Mouse (Mus musculus) kidney, postnatal 36 days (tissue): ENCODE results near the gene Diaph2.
"Not testable (repeated sequence)": the region's sequence is repeated elsewhere in the genome, so short reads cannot be mapped to it uniquely, and the experiment has no call there.

ENCODE experiments used
- DNase-seq, 2 experiments: peaks; one replicate each; pipeline ENCODE4 v3.0.0; 2021 to 2022; ENCODE audit warnings: mixed read lengths in 2 of 2

Gene Diaph2

DNA sequence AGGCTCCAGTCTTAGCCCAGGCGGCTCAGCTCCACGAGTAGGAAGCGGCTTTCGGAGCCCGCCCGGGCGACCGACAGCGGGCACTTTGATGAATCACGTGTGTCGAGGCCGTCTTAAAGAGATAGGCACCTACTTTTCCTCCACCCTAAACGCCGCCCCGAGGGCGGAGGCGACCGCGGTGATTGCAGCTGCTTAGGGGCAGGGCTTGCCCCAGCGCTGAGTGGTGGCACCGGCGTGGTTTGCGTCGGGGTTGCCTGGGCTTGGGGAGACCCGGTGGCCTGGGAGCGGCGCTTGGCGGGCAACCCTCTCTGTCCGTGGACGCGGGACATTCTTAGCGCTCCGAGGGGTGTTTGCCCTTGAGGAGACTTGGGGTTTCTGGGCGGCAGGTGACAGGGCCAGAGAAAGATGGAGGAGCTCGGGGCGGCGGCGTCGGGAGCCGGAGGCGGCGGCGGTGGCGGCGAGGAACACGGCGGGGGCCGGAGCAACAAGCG, at the start of gene Diaph2:
Diaph2 (plus strand) TSS at position 172 of the 491 bp plus-strand sequence.
- DNase-seq: peak; percentile 86

DNA sequence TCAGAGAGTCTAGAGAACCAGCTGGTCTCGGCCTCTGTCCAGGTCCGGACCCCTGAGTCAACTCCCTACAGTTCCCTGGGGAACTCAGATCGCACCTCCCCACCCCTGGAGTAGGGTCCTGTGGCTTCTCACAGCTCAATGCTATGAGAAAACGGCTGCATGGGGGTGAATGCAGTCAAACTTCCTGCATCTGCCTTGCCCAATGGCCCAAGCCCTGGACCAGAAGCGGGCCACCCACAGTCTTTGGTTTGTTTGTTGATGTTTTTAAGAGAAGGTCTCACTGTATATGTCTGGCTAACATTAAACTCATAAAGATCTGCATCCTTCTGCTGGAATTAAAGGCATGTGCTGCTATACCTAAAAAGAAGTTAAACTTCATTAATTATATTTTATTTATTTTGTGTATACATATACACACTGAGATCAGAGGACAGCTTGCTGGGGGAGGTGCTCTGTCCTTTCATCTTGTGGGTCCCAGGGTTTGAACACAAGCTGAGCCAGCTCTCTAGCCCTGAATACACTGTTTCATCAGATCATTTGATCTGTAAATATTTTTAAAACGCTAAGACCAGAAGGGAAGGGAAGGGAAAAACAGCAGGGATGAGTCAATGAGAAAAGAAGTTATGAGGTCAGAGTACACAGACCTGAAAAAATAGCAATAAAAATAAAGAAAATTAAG, 47.8 kb upstream of the Diaph2 start:
- DNase-seq: no peak

DNA sequence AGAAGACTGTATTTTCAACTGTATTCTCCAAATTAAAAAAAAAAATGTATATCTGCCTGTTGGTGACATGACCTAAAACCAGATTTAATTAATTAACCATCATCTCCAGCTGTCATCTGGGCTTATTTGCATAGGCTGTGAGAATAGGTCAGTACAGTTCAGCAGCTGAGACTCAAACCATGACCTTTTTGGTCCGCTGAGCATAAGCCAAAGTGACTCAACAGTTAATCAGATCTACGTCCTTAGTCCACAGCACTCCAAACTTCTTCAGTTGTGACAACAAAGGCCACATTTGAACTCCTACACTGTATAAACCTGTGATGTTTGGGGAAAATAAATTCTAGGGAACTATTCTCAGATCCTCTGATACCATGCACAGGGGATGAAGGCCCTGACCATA, 39.9 kb upstream of the Diaph2 start:
- DNase-seq: peak; percentile 13 to 14

DNA sequence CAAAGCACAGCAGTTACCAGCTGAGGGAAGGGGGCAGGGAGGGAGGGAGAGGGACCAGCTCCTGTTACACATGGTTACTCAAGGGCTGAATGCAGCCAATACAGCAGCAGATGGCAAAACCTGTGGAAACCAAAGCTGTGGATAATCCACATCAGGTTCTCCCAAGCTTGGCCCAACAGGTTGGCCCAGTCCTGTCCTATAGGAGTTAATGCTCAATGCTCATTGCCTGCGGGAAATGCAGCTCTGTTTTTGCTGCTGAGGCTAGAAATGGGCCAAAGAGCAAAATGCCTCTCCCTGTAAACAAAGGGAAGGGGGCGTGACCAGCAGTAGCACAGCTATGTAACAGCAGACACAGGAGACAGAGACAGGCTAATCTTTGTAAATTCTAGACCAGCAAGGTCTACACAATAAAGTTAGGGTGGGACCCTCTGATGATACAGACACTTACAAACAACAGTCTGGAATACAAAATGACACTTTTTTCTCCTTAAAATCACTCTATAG, 20.8 kb upstream of the Diaph2 start:
- no peak for DNase-seq

DNA sequence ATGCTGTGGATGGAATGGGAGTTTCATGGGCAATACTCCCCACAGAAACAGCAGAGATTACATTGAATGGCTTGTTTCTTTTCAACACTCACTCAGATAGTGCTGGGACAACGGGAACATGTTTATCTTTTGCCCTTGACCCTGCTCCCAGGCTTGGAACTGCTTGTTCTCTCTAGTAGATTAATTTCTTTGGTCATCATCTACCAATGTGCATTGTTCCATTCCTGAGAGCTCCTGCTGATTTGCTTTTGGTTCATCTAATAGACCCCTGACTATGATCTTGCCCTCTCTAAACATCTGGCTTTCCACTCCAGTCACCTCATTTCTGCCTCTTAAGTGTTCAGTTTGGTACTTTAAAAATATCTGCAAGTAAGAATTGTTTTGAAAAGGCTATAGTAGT, 13.0 kb upstream of the Diaph2 start:
- DNase-seq: no peak

DNA sequence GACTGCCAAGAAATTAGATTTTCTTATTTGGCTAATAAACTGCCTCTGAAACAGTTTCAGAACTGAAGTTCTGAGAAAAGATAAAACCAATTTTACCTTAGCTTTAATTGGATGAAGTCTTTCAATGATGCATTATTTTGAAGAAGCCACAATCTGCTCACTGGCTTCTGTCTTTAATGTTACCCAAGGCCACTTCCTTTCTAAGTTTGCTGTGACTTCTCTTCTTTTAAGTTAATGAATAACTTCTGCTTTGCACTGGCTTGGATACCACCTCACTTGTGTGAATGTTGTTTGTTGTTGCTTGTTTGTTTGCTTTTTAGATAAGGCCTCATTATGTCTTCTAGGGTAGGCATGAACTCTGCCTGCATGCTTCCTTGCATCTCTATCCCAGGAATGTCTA, 10.3 kb upstream of the Diaph2 start:
- no peak for DNase-seq

DNA sequence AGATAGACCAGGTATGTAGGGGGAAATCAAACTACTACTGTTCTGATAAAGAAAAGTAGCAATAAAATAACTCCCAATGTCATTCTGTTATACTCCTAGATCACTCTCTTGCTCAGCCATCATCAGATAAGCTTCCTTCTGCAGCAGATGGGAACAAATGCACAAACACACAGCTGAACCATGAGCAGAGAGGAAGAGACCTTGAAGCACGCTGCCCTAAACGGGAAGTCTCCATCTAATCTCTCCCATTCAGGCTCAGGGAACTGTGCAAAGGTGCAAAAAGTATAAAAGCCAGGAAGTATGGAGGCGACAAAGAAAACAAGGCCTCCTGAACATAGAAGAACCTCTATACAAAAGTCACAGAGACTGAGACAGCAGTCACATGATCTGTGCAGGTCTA, 6.6 kb upstream of the Diaph2 start:
- no peak for DNase-seq

DNA sequence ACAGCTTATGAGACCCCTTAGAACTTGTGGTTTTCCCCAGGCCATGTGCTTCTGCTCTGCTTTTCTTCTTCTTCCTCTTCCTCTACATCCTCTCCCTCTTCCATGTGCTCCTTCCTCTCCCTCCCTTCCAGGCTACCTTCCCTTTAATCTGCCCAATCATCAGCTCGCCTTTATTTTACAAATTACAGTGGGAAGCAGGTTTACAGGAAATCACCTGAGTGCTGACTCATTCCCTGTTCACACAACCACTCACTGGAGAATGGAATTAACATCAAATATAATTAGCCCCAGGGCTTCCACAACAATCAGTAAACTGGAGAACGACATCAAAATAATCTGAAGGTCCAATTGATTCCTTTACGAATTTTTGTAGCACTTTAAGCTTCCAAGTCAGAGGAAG, 3.6 kb upstream of the Diaph2 start:
- no peak for DNase-seq

DNA sequence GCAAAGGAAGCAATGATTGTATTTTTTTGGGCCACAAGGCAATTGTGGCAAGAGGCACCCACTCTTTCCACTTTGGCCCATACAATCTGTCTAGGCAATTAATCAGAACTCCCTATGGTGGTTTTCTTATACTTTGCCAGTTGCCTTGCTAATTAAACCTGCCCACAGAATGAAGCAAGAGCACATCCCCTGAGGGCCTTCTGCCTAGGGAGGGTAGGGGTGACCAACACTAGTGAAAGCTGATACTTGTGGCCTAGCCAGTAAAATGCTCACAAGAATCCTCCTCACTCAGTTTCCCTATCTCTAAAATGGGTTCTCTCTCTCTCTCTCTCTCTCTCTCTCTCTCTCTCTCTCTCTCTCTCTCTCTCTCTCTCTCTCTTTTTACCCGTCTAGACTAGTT, 440 bp upstream of the Diaph2 start:
- DNase-seq: no peak

DNA sequence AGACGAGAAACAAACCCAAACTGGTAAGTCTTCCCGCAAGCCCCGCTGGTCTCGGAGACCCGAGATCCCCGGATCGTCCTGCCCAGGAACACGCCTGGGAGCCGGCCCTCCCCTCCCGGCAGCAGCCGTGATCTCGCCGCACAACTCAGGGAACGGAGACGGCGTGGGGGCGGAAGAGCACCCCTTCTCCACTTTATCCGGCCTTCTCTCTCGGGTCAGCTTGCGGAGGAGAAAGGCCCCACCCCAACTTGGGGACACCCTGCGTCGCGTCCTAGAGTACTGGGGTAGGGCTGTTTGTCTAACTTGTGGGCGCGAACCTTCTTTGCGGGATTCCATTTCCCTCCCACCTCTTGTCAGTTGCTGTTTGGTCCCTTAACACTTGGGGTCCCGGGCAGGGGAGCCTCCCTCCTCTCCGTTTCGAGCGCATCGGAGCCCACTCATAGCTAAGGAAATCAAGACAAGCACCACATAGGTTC, 590 bp downstream of the Diaph2 start:
- DNase-seq: peak in 1 of 2 experiments; percentile 41

DNA sequence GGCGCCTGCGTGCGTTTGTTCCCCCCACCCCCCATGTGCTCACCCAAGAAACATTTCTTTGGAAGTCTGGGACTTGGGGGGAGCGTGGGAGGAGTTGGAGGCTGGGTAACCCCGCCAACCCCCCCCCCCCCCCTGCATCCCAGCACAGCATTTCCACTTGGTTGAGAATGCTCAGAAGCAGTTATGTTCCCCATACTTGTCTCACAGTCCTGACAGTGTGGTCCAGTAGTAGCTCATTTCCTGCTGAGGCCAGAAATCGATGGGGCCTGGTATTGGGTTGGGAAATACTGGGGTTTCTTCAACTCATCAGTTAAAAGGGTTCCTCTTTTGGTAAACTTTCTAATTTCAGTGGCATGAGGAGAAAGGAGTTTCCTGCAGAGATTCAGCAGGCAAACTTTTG, 1.1 kb downstream of the Diaph2 start:
- no peak for DNase-seq

DNA sequence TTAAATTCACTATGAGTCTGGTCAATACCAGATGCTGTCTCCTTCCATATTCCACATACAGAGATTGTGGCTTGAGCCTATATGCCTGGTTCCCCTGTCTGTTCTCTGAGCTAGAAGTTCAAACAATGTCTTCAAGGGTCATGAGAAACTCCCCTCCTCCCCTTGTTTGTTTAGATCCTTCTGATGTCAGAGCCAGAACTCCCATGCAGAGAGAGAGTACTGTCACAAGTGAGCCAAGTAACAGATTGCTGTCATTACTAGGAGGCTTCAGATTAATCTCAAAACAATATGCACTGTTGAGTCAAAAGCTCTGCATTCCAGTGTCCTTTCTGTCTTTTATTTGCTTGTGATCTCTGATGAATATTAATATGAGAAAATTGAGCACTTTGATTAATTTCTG, 7.1 kb downstream of the Diaph2 start:
- no peak for DNase-seq

DNA sequence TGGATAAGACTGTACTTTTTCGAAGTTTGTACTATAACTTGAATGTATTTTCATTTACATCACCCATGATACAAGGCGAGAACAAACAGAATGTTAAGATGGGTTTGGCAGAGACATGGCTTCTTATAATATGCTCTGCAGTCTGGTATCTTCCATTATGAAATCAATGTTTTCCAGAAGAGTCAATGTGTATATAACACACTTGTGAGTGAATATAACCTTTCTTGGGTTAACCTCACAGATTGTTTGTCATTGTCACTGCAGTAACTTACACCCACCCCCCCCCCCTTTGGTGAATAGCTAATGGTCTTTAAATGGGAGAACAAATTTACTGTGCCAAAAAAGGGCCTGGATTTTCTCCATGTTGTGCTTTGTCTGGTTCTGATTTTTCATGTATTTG, 13.1 kb downstream of the Diaph2 start:
- DNase-seq: no peak

DNA sequence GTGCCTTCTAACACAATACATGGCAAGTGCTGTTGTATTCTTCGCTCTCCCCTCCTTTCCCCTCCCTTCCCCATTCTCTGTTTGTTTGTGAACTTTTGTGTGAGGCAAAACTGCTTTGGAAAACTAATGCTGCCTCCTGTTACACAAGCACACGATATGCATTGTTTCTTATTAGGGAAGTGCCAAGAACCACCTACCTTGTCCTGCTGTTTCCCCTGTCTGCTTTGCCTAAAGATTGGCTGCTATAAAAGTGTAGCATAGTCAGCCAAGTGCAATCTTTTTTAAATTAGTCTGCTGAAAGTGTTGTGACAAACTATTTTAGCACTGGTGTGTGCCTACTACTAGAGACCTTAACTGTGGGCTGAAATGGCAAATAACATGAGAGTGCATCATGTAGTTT, 15.8 kb downstream of the Diaph2 start:
- DNase-seq: no peak

DNA sequence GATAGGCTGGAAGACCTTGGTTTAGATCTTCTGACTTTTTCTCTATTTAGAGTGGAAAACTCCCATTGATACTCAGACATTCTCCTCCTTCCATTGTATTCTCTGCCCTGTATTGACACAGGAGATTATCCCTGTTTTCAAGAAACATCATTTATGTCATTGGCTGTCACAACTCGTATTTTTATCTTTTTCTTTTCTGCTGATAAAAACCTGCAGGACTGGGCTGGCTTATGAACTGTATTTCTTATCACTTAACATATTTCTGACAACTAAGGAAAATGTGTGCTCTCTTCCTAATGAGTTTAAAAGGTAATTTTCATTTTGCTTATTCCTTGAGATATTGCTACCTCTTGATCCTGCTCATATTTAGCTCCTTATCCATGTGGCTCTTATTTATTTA, 17.3 kb downstream of the Diaph2 start:
- no peak for DNase-seq

DNA sequence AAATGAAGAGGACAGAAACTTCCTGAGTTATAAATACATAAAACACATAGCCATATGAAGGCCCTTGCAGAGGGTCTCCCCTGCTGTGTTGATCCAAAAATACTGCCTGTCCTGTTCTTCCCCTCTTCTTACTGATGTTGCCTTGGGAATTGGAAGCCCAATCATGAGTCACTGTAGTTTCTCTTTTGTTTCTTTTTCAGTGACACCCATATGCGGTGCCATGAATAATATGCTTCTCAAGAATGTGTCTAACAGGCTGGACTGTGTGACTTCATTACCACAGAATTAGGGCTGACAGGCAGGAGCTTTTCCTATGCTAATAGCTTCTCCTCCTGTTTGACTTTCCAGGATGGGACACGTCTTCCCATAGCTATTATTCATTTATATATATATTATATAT, 21.1 kb downstream of the Diaph2 start:
- no peak for DNase-seq

DNA sequence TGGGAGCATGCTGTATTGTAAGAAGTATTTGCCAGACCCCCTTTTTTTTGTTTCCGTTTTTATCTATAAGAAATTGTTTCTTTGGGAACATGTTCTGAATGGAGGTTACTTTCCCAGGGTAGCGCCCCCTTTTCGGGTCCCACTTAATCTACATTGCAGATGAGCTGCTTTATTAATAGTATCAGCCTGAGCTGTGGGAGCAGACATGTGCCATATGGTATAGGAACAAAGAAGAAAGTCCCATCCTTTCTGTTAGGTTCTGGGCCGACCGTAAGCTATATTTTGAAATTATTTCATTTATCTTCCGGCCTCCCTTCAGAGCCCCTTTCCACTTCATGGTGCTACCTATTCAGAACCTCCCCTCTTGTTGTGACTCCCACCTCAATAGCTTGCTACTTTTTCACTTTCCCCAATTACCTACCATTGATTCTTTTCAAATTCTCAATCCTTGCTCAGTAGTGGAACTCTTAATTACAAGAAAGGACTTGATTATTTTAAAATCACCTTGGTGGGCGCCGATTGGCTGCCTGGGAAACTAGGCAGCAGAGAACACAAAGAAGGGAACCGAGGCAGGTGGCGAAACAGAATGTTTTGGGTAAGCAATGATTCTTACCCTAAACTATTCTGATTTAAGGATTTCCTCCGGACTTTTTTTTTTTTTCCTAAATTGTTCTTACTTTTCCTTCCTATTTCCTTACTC, 24.2 kb downstream of the Diaph2 start:
- no peak for DNase-seq

DNA sequence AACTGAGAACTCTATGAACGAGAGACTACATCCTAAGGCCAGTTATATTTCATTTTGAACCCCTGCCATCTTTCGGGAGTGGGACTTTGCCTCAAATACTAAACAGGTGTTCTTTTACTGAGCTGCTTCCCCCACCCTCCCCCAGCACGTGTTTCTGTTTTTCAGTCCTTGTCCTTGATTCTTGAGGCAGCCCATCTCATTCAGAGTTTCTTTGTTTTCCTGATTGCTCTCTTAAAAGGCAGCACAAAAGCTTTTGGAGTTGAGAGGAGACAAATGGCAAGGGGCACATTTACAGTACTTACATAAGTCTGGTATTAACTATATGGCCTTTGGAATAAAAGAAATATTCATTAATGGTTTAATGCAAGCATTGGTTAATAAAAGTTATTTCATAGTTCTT, 24.9 kb downstream of the Diaph2 start:
- no peak for DNase-seq

DNA sequence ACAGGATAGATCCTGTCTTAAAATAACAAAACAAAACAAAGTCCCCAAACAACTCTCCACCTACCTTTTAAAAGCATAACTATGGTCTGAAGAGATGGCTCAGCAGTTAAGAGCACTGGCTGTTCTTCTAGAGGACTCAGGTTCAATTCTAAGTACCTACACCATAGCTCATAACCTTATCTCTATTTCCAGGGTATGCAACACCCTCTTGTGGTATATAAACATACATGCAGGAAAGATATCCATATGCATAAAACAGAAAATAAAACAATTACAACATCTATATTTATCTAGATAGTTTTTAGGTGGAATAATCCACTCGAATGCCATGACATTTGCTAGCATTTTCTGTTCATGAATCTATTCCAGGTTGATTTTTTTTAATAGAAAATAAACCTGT, 27.2 kb downstream of the Diaph2 start:
- no peak for DNase-seq

DNA sequence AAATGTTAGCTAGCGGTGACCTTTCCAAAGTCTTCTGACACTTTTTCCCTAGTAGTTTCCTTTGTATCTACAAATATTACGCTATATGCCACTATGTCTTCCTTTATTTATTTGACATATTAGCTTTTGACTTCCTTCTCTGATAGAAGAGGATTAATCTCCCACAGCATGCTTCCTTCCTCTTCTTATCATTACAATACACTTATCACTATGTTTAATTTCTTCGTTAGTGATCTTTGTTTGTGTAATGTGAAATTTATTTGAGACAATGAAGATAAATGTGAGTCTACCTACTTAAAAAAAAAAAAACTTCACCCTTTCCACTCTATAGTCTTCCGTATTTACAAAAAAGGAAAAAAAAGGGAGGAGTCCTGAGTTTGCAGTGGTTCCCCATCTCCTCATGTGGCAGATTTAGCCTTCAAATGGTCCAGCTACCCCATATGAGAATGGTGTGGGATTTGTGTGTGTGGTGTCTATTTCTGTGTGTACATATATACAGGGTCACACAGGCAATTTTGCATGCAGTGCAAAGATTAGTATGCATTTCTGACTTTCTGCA, 27.9 kb downstream of the Diaph2 start:
- no peak for DNase-seq

DNA sequence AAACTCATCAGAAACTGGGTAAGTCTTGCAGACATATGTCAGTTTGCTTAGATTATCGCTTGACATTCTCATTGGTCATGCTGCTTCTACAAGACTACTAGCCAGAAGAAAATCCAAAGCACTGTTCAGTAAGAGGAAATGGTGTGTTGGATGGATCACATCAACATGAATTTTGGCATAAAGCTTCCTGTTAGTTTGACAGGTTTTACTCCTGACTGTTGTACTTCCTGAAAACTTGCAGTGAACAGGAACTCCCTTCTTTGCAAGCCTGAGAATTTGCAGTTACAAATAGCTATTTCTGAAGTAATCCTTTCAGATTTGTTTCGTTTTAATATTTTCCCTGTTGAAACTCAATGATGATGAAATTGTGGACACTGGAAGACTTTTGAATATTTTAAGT, 32.3 kb downstream of the Diaph2 start:
- DNase-seq: no peak

DNA sequence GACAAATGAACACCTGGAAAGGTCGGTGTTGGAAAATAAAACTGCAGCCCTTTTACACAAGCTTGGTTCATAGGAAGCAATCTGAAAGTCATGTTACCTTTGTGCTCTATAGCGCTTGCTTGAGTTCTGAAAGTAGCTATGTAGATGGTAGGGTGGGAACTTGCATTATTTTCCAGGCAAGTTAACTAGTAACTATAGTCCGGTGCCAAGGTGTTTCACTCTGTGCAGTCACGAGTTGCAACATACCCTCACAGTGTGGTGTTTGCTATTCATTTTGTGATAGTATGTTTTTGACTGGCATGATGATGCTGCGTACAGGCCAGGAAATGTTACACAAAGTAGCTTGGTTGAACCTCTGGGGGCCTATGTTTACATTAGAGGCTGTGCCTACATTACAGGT, 34.5 kb downstream of the Diaph2 start:
- DNase-seq: peak; percentile 8 to 42

DNA sequence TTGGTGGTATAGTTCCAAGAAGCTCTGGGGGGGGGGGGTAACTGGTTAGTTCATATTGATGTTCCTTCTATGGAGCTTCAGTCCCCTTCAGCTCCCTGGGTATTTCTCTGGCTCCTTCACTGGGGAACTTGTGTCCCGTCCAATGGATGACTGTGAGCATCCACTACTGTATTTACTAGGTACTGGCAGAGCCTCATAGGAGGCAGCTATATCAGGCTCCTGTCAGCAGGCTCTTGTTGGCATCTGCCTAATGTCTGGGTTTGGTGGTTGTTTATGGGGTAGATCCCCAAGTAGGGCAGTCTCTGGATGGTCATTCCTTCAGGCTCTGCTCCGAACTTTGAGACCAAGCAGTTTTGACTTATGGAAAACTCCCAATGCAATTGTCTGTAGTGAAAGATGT, 50.4 kb downstream of the Diaph2 start:
- not testable (repeated sequence) for DNase-seq

DNA sequence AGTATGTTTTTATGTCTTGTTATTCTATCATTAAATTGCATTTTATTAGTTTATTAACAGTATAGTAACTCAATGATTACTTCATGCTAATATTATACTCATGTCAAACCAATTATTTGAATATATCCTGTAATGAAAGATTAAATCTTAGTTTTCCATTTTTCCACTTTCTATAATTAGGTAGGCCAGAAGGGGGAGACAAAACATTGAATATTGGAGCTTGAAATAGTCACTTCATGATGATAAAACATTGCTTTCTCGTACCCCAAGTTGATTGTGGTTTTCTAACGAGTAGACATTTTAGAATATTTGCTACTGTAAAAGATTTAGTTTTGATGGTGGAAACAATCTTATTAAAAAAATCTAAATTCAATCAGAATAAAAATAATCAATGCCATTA, 82.4 kb downstream of the Diaph2 start:
- DNase-seq: peak in 1 of 2 experiments; percentile 1
